Mouse (Mus musculus) 416B (cell line): ENCODE measurements at regions not wholly inside any gene's neighbourhood (a gene's known extent, or its start where the extent isn't known, plus 50 kb on each side); places are given as distances from the start of the nearest gene placed in this dataset.

Experiments used
- DNase-seq: peaks from one replicate; pipeline ENCODE4 v3.0.0; 2011; ENCODE audit warnings: low read depth

- DNase-seq: no peak
Measured at GRCm38 (mm10) chr19:26938911-26939310, 53.2 kb downstream of the Gm815 start.

GRCm38 (mm10) chr19:26944006-26944405 is 58.3 kb downstream of the Gm815 start:
- DNase-seq: no peak

GRCm38 (mm10) chr19:26946562-26946961 is 60.9 kb downstream of the Gm815 start:
- no peak for DNase-seq

DNA sequence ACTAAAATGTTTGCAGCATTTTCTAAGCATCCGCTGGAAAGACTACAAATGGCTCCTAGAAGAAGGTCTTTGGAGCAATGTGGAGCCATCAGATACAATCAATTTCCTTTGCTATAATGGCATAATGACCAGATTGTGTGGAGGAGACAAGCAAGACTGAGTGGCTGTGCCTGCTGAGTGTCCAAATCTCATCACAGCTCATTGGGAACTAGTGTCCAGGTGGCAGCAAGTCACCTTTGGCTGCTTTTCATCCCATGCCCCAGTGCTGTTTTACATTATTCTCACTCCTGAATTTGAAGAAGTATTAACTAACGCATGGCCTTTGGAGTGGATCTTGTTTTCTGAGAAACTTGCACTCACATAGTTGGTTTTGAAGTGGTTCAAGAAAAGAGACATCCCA is 62.8 kb downstream of the Gm815 start:
- DNase-seq: no peak

GRCm38 (mm10) chr19:26949153-26949552 is 63.5 kb downstream of the Gm815 start:
- no peak for DNase-seq

GRCm38 (mm10) chr19:26953348-26953747 is 67.7 kb downstream of the Gm815 start:
- DNase-seq: no peak

- no peak for DNase-seq
Measured at GRCm38 (mm10) chr19:26966055-26966760, 80.5 kb downstream of the Gm815 start.

DNA sequence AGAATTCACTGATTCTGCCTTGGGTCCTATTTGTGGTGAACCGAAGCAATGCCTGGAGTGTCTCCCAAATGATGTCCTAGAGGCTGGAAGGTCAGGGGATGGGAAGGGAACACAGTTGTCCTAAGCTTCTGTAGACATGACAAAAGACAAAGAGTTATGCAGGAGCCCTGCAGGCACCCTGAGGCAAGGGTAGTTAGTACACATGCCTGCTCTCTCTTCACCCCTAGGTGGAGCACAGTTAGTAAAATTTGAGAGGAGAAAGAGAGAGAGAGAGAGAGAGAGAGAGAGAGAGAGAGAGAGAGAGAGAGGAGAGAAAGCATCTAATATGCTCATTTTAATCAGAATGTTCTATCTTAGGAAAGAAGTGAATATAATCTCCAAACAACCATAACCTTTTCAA is 87.4 kb downstream of the Gm815 start:
- peak; percentile 28 for DNase-seq

DNA sequence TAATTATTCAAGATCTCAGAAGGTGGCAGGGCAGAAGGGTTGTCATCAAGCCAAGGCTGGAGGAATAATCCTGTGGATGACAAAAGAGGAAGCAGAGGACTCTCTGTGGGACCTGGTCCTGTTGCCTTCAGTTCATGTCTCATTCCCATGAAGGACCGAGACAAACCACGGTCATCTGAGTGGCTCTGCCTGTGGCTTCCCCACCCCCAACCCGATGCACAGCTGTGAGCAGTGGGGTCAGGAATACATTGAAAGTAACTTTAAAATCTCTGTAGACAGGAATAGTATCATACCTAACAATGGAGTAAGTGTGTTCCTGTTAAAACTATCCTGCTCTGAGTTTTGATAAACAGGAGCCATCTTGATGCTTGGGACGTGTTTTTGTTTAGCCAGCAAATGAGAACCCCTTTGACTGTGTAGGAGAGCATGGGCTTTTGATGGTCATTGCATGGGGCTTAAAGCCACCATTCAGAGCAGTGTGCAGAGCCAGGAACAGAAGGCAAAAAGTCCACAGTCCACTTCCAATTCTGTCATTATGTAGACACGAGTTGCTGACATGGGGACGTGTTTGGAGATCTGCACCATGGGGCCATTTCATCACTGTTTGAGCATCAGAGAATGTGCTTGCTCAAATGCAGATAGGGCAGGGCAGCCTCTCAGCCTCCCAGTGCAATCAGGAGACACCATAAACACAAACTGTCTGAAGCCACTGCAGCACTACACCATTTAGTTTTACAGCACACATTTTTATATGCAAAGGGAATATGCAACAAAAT is 88.3 kb downstream of the Gm815 start:
- DNase-seq: no peak

DNA sequence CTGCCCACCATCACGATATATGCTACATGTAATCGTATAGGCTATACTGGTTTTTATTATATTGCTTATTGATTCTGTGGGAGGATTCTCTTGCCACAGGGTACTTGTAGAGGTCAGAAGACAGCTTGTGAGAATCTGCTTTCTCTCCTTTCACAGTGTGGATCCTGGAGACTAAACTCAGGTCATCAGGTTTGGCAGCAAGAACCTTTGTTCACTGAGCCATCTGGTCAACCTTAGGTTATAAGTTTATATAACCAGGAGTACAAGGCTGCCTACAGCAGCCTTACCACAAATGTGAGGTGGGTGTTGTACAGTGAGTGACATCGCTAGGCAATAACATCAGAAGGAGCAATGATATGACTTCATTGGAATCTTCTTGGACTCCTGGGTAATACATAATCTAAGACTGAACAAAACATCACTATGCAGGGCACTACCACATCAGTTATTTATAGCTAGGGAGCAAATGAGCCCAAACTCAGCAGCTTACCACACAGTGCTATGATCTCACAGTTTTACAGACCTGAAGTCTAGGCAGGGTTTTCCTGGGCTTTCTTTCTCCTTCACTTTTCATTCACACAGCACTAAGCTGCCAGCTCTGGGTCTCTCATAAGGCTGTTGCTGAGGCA is 89.0 kb downstream of the Gm815 start:
- DNase-seq: no peak

DNA sequence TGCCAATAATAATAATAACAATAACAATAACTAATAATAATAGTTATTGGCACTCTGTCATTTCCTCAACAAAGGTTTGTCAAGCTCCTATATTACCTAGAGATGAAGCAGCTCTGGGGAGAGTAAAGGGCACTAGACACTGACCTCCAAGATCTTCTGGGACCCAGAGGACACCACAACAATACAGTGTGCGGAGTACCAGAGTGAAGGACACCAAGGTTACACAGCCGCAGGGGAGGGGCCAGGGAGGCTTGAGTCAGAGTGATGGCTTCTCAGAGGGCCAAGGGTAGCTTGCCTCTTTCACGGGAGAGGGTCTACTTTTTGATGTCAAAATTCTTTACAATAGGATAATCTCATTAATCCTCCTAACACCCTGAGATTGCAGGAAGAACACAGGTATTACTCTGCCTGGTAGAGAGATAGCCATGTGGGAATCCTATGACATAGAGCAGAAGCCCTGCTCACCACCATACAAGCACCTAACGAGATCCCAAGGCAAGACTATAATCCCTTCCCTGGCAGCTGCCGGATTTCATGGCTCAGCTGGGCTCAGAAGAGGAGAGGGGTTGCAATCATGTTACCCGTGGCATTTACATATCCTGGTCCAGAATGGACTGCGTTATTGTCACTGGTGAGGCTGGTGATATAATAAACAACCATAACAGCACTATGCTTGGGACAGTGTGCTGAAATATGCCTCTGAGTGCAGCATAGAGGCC is 91.1 kb downstream of the Gm815 start:
- no peak for DNase-seq

DNA sequence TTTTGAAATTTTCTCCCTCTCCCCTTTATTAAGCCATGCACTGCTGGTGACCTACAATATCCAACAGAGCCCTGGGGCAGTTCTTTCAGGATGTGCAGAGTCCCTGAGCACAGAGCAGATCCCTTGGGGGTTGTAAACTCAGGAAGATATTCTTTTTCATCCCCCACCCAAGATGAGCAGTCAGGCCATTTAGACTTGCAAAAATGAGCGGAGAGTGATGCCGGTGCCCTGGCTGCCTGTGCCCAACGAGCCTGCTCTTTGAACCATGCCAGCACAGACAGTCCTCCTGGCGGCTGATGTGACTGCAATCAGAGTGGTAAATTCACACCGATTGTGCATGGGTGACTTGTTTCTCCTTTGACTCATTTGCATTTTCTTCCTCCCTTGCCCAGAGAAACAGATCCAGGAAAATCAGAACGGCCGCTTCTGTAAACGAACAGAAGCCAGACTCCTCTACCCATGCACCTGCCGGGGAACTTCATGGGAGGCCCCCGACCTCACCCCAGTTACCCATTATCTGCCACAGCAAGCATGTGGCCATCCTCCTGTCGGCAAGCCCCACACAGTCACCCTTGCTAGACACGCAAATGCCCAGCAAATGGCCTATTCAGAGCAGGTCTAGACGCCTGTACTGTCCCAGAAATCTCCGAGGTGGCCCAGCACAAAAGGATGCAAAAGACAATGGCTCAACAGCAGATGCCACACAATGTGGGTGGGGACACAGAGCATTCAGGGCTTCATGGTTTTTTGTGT is 92.4 kb downstream of the Gm815 start:
- no peak for DNase-seq

DNA sequence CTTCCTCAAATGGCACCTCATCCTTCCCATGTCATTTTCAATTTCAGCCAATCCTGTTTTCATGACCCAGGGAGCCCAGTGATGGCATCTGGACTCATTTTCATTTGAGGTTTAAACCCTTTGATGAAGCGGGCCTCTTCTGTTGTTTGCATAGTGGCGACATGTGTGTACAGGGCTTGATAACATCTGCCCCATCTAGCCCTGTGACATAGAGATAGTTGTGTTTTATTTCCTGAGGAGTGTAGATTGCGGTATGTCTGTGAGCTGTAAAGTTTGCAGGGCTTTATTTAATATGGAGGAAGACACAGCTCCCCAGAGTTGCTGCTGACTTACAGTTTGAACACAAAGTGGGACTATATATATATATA is 92.9 kb downstream of the Gm815 start:
- peak; percentile 82 for DNase-seq

DNA sequence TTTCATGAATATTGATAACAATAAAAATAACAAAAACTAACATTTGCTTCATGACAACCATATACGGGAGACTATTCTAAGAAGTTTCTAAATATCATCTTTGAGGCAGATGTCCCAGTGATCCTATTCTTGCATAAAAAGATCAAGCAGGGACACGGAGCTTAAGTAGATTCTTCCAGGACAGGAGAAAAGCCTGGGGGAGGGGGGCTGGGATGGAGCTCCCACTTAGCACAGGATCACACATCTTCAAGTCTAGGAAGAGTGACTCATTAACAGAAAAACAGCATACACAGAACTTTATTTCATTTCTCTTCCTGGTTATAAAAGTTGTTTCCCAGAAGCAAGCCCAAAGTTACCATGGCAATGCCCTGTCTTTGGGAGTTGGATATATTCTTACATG is 93.6 kb downstream of the Gm815 start:
- DNase-seq: no peak

DNA sequence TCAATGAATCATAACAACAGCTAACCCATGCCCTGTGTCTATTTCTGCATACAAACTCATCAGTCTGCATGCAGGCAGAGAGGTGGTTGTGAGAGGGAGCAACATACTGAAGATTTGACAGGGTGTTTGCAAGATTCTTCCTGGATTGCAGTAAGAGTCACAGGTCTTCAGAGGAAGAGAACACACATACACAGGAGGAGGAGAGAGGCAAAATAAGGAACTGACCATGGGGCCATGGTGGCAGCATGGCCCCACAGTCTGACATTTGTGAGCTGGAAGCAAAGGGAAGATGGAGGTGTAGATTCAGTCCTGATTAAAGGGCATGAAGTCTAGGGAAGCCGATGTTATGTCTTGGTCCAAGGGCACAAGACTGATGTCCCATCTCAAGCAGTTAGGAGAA is 101.0 kb downstream of the Gm815 start:
- no peak for DNase-seq

GRCm38 (mm10) chr19:26987197-26987596 is 101.5 kb downstream of the Gm815 start:
- DNase-seq: no peak

DNA sequence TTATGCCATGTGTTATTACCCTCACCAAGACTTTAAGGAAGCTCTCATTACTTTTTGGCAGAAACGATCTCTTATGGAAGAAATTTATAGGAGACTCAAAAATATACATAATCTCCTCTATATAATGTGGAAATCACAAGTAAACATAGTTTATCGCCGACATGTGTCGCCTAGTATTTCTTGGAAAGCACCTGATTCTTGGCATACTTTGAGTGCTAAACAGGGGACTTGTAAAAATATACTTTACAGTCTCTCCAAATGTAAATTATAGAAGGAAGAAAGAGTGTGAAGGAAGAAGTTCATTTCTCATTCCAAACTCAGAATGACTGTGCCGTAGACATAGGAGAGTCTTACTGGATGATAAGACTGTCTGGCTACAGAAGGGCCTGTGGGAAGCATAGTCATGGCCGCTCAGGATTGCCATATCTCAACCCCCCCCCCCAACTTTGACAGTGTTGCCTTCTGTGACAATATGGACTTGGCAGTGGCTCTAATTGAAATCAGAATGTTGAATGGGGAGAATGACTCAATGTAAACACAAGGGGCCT is 102.3 kb downstream of the Gm815 start:
- no peak for DNase-seq

DNA sequence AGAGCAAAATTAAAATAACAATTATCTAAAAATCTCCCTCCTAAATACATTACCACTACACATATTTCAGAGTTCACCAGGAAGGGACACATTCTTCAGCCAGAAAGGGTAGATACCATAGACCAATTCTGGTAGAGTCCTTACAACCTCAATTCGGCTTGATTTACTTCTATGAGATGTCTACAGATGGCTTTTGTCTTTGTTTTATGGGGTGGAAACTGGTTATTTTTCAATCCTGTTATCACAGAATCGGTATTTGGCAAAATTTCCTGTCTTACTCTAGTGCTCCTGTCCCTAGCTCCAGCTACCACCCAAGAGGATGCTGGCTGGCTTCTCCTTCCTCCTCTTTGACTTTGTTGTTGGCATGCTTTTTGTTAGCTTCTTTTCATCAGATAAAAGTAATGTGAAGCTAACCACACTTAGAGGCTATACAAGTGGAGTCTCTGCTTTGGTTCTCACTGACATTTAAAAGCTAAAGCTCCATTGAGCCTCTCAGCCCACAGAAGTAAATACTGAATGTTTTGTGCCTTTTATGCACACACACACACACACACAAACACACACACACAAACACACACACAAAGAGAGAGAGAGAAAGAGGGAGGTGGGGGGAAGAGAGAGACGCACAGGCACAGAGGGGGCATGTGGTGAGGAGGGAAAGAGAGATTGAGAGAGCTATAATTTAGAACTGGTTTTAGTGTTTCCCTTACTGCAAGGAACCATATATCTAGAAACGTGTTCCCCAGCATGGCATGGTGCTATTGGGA is 109.1 kb downstream of the Gm815 start:
- no peak for DNase-seq

GRCm38 (mm10) chr19:26999596-26999995 is 113.9 kb downstream of the Gm815 start:
- DNase-seq: no peak

DNA sequence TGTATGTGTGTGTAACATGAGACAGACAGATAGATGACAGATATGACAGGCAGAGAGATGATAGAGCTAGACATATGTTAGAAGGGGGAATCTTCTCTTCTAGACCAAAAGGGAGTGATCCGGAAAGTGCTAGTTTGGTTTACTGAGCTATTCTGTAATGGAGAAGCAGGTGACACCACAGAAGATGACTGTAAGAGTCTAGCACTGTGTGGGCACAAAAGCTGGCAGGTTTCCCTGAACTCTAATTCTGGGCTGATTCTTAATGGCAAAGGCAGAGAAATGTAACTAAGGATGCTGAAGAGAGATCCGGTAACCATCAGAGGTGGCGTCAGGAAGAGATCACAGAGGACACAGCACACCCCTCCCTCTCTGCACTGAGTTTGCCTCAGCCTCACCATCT is 136.2 kb downstream of the Gm815 start:
- no peak for DNase-seq

- no peak for DNase-seq
Measured at GRCm38 (mm10) chr19:27022917-27023316, 137.2 kb downstream of the Gm815 start.
